Mouse (Mus musculus) embryonic facial prominence, embryonic 10.5 days (tissue): ENCODE data around the gene Med13l. TPM values are rescaled to one million over a fixed set of nuclear protein-coding genes. Genes with fewer than 3 reads are reported as not detected.
A peak's percentile ranks its signal among the peaks of the same experiment; 100 is the strongest.

Experiments used
- DNase-seq: peaks from one replicate; pipeline ENCODE4 v3.0.0-alpha.2; 2017; ENCODE audit warnings: low spot score
- H3K27ac ChIP-seq: fragments of 300-500 bp; sonication (generic); replicated peaks from 2 replicates; pipeline ENCODE4 v1.5.1; 2016; ENCODE audit warnings: mild to moderate bottlenecking
- H3K27me3 ChIP-seq: fragments of 300-500 bp; sonication (generic); replicated peaks from 2 replicates; pipeline ENCODE4 v1.6.1; 2016; ENCODE audit warnings: low read depth, mild to moderate bottlenecking; ENCODE audit not compliant: poor library complexity, severe bottlenecking
- H3K36me3 ChIP-seq: fragments of 300-500 bp; sonication (generic); replicated peaks from 2 replicates; pipeline ENCODE4 v1.6.1; 2016; ENCODE audit warnings: mild to moderate bottlenecking, moderate library complexity
- H3K4me1 ChIP-seq: fragments of 300-500 bp; sonication (generic); 2 replicates; pipeline ENCODE4 v1.6.1; 2016
- H3K4me3 ChIP-seq: fragments of 300-500 bp; sonication (generic); 2 replicates; pipeline ENCODE4 v1.5.1; 2016; ENCODE audit warnings: mild to moderate bottlenecking, moderate library complexity
- H3K9me3 ChIP-seq: fragments of 300-500 bp; sonication (generic); 2 replicates; pipeline ENCODE4 v1.6.1; 2016; ENCODE audit warnings: mild to moderate bottlenecking
- WGBS: fragments of 180-500 bp; shearing (Covaris S2); methylation state at CpG from one replicate; pipeline ENCODE4 v1.1.7; 2016; 5-methylcytosine and 5-hydroxymethylcytosine counted together
- polyA plus RNA-seq: library from polyadenylated mRNA; unstranded; fragments of >200 nt; fragmentation: Nextera tagmentation; extraction: Ambion mirVana; gene quantifications from 2 replicates; pipeline ENCODE4 v1.2.1, GENCODE M21; 2016

Gene Med13l
- polyA plus RNA-seq, 1 experiment from 2014 or later = 11.6 TPM

GRCm38 (mm10) chr5:118702674-118703073 is 142.2 kb downstream of the Med13l start:
- H3K27me3 ChIP-seq = no peaks in the 10 kb centered on the region
- no peak overlapping the region for H3K4me3 ChIP-seq
- H3K27ac ChIP-seq = no peak overlapping the region
- WGBS = 31% methylated on average over 9 of the region's 9 CpGs
- H3K9me3 ChIP-seq = no peaks in the 10 kb centered on the region
- peaks cover 57% of the 10 kb centered on the region for H3K4me1 ChIP-seq
- H3K36me3 ChIP-seq = no peaks in the 10 kb centered on the region
- DNase-seq = no peak

- H3K27ac ChIP-seq = no peak overlapping the region
- WGBS = 79% methylated on average over 3 of the region's 3 CpGs
- H3K4me3 ChIP-seq = no peak overlapping the region
- H3K27me3 ChIP-seq = no peaks in the 10 kb centered on the region
- DNase-seq = no peak
- H3K4me1 ChIP-seq = peaks cover 69% of the 10 kb centered on the region
- H3K9me3 ChIP-seq = no peaks in the 10 kb centered on the region
- H3K36me3 ChIP-seq = no peaks in the 10 kb centered on the region
Observed at GRCm38 (mm10) chr5:118704148-118704547, 143.7 kb downstream of the Med13l start.

- no peak for DNase-seq
- H3K36me3 ChIP-seq = no peaks in the 10 kb centered on the region
- no peak overlapping the region for H3K4me3 ChIP-seq
- H3K9me3 ChIP-seq = no peaks in the 10 kb centered on the region
- H3K4me1 ChIP-seq = peaks cover 78% of the 10 kb centered on the region
- no peak overlapping the region for H3K27ac ChIP-seq
- WGBS = 94% methylated on average over 9 of the region's 9 CpGs
- H3K27me3 ChIP-seq = no peaks in the 10 kb centered on the region
Observed at GRCm38 (mm10) chr5:118704960-118705359, 144.5 kb downstream of the Med13l start.

- H3K4me3 ChIP-seq = no peak overlapping the region
- H3K4me1 ChIP-seq = peaks cover 80% of the 10 kb centered on the region
- DNase-seq = no peak
- H3K27me3 ChIP-seq = no peaks in the 10 kb centered on the region
- H3K9me3 ChIP-seq = no peaks in the 10 kb centered on the region
- 87% methylated on average over 6 of the region's 6 CpGs for WGBS
- no peak overlapping the region for H3K27ac ChIP-seq
- no peaks in the 10 kb centered on the region for H3K36me3 ChIP-seq
Observed at GRCm38 (mm10) chr5:118706009-118706408, 145.5 kb downstream of the Med13l start.

GRCm38 (mm10) chr5:118706414-118706813 is 145.9 kb downstream of the Med13l start:
- no peaks in the 10 kb centered on the region for H3K9me3 ChIP-seq
- H3K36me3 ChIP-seq = no peaks in the 10 kb centered on the region
- no peak overlapping the region for H3K4me3 ChIP-seq
- no peak overlapping the region for H3K27ac ChIP-seq
- H3K4me1 ChIP-seq = peaks cover 78% of the 10 kb centered on the region
- 73% methylated on average over 3 of the region's 3 CpGs for WGBS
- H3K27me3 ChIP-seq = no peaks in the 10 kb centered on the region
- DNase-seq = no peak

- WGBS = 70% methylated on average over 5 of the region's 5 CpGs
Observed at GRCm38 (mm10) chr5:118707501-118707900, 147.0 kb downstream of the Med13l start.

GRCm38 (mm10) chr5:118708215-118708949 is 147.9 kb downstream of the Med13l start:
- Histone ChIP-seq H3K27ac (no peak overlapping the region; the same call in 1 of the 2 replicates), H3K4me1 (peaks cover 66% of the 10 kb centered on the region), H3K27me3 (no peaks in the 10 kb centered on the region), H3K4me3 (no peak overlapping the region), H3K9me3 (no peaks in the 10 kb centered on the region), H3K36me3 (no peaks in the 10 kb centered on the region)
- DNase-seq = peak; percentile 83
- 68% methylated on average over 16 of the region's 16 CpGs for WGBS

More at GRCm38 (mm10) chr5:118707501-118707900, 147.0 kb downstream of the Med13l start:
- peaks cover 75% of the 10 kb centered on the region for H3K4me1 ChIP-seq
- no peak for DNase-seq
- no peaks in the 10 kb centered on the region for H3K27me3 ChIP-seq
- no peak overlapping the region for H3K4me3 ChIP-seq
- H3K9me3 ChIP-seq = no peaks in the 10 kb centered on the region
- H3K27ac ChIP-seq = no peak overlapping the region
- no peaks in the 10 kb centered on the region for H3K36me3 ChIP-seq

- H3K27me3 ChIP-seq = no peaks in the 10 kb centered on the region
- H3K4me3 ChIP-seq = no peak overlapping the region
- no peaks in the 10 kb centered on the region; the same call in 1 of the 2 replicates for H3K36me3 ChIP-seq
- WGBS = 53% methylated on average over 7 of the region's 7 CpGs
- peak overlapping the region; percentile 40 for H3K27ac ChIP-seq
- H3K4me1 ChIP-seq = peaks cover 63% of the 10 kb centered on the region
- DNase-seq = no peak
- H3K9me3 ChIP-seq = no peaks in the 10 kb centered on the region
Observed at GRCm38 (mm10) chr5:118709847-118710251, 149.4 kb downstream of the Med13l start.

- no peaks in the 10 kb centered on the region; the same call in 1 of the 2 replicates for H3K36me3 ChIP-seq
- H3K9me3 ChIP-seq = no peaks in the 10 kb centered on the region
- H3K27me3 ChIP-seq = no peaks in the 10 kb centered on the region
- H3K27ac ChIP-seq = no peak overlapping the region
- no peak overlapping the region for H3K4me3 ChIP-seq
- no peak for DNase-seq
- 94% methylated on average over 7 of the region's 7 CpGs for WGBS
- peaks cover 37% of the 10 kb centered on the region for H3K4me1 ChIP-seq
Observed at GRCm38 (mm10) chr5:118715518-118715917, 155.0 kb downstream of the Med13l start.

- 0 out of 2 replicates have a peak overlapping the region, but pooled peaks have one; percentile 40 for H3K27ac ChIP-seq
- peaks cover 28% of the 10 kb centered on the region for H3K4me1 ChIP-seq
- WGBS = 61% methylated on average over 14 of the region's 14 CpGs
- H3K9me3 ChIP-seq = no peaks in the 10 kb centered on the region
- no peaks in the 10 kb centered on the region for H3K27me3 ChIP-seq
- no peak for DNase-seq
- H3K4me3 ChIP-seq = no peak overlapping the region
- H3K36me3 ChIP-seq = peaks cover 3% of the 10 kb centered on the region
Observed at GRCm38 (mm10) chr5:118716295-118717271, 156.1 kb downstream of the Med13l start.

GRCm38 (mm10) chr5:118717456-118717855 is 157.0 kb downstream of the Med13l start:
- peaks cover 22% of the 10 kb centered on the region for H3K4me1 ChIP-seq
- H3K4me3 ChIP-seq = no peak overlapping the region
- H3K9me3 ChIP-seq = no peaks in the 10 kb centered on the region
- peaks cover 12% of the 10 kb centered on the region for H3K36me3 ChIP-seq
- H3K27ac ChIP-seq = no peak overlapping the region
- DNase-seq = no peak
- H3K27me3 ChIP-seq = no peaks in the 10 kb centered on the region
- 86% methylated on average over 10 of the region's 10 CpGs for WGBS

GRCm38 (mm10) chr5:118718070-118718469 is 157.6 kb downstream of the Med13l start:
- H3K27me3 ChIP-seq = no peaks in the 10 kb centered on the region
- H3K4me1 ChIP-seq = peaks cover 22% of the 10 kb centered on the region
- no peak overlapping the region for H3K4me3 ChIP-seq
- H3K9me3 ChIP-seq = no peaks in the 10 kb centered on the region
- WGBS = 89% methylated on average over 6 of the region's 6 CpGs
- H3K27ac ChIP-seq = no peak overlapping the region
- DNase-seq = no peak
- peaks cover 17% of the 10 kb centered on the region for H3K36me3 ChIP-seq
